Mouse (Mus musculus): ENCODE data around the gene Slc38a10. TPM values are rescaled to one million over a fixed set of nuclear protein-coding genes. Genes with fewer than 3 reads are reported as not detected.
A peak's percentile ranks its signal among the peaks of the same experiment; 100 is the strongest.

The Slc38a10 gene
- polyA plus RNA-seq, 1 experiment, result 44.0 TPM

DNA sequence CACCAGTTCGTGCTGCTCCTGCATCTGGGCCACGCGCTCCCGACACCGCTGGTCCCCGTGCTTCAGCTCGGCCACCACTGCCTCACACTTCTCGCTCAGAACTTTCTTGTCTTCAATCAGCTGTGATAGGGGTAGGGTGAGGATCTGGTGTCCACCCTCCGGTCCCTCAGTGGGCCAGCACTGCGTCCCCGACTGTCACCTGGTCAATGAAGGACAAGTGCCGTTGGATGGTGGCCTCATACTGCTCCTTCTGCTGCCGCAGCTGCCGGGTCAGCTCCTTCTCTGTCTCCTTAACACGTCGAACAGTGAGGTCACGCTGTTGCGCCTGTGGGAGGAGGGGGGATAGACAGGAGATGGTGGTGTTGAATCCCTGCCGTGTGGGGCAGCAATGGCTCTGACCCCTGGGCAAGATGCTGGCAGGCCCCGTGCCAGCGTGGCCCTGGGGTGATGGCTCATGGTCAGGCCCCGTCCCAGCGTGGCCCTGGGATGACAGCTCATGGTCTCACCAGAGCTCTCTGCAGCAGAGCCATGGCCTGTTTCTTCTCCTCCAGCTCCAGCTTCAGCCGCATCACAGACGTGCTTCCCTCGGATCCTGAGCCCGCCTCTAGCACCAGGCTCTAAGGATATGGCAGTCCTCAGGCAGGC, 80.7 kb downstream of the Slc38a10 start:
- Histone ChIP-seq H3K27ac (ENCODE audit: insufficient read depth, low read length) (no peak overlapping the region), H3K36me3 (ENCODE audit: control insufficient read depth, insufficient read depth, low read length, poor library complexity, severe bottlenecking) (0 out of 2 replicates have a peak, but pooled peaks cover 2% of the 10 kb centered on the region), H3K9ac (ENCODE audit: low read depth, poor library complexity, severe bottlenecking) (no peak overlapping the region)

DNA sequence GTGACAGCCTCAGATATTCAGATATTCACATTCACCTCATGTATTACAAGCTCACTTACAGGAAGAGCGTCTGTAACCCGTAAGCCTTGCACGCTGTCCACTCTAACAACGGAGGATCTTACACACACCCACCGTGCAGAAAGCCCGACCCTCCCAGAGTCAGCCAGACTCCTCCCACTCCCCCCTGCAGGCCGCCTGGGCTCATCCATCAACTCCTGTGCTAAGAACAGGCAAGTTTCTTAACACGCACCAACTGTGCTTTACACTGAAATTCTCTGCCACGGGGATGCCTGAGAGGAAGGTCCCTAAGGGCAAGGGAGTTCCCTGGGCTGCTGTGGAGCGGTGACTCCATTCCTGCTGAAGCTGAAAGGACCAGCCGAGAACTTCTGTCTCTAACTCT, 81.9 kb downstream of the Slc38a10 start:
- Histone ChIP-seq H3K36me3 (ENCODE audit: control insufficient read depth, insufficient read depth, low read length, poor library complexity, severe bottlenecking) (0 out of 2 replicates have a peak, but pooled peaks cover 2% of the 10 kb centered on the region), H3K9me3 (replicated peaks; ENCODE audit: control insufficient read depth, insufficient read depth, low read length, poor library complexity, severe bottlenecking) (no peaks in the 10 kb centered on the region), H3K9ac (ENCODE audit: low read depth, poor library complexity, severe bottlenecking) (no peak overlapping the region), H3K27me3 (ENCODE audit: control insufficient read depth, insufficient read depth, low read length, poor library complexity, severe bottlenecking) (no peaks in the 10 kb centered on the region), H3K4me1 (ENCODE audit: control insufficient read depth, insufficient read depth, low read length) (peaks cover 3% of the 10 kb centered on the region), H3K4me3 (ENCODE audit: low read depth, low read length) (no peak overlapping the region), H3K27ac (ENCODE audit: insufficient read depth, low read length) (no peak overlapping the region)
- TF ChIP-seq EP300 (IDR thresholded peaks at IDR 0.05; ENCODE audit: insufficient read depth, low read depth, low read length) (no peak), CTCF (IDR thresholded peaks at IDR 0.05; ENCODE audit: low read depth, low read length) (no peak), POLR2A (IDR thresholded peaks at IDR 0.05; ENCODE audit: insufficient read depth, low read length) (no peak)

More for the DNA sequence above, 80.7 kb downstream of the Slc38a10 start:
- no peak for TF ChIP-seq POLR2A (IDR thresholded peaks at IDR 0.05; ENCODE audit: insufficient read depth, low read length)
- TF ChIP-seq EP300 (IDR thresholded peaks at IDR 0.05; ENCODE audit: insufficient read depth, low read depth, low read length), result no peak
- no peak overlapping the region for H3K4me3 ChIP-seq (ENCODE audit: low read depth, low read length)
- no peaks in the 10 kb centered on the region for H3K27me3 ChIP-seq (ENCODE audit: control insufficient read depth, insufficient read depth, low read length, poor library complexity, severe bottlenecking)
- H3K4me1 ChIP-seq (ENCODE audit: control insufficient read depth, insufficient read depth, low read length), result peaks cover 3% of the 10 kb centered on the region
- H3K9me3 ChIP-seq (replicated peaks; ENCODE audit: control insufficient read depth, insufficient read depth, low read length, poor library complexity, severe bottlenecking), result no peaks in the 10 kb centered on the region

DNA sequence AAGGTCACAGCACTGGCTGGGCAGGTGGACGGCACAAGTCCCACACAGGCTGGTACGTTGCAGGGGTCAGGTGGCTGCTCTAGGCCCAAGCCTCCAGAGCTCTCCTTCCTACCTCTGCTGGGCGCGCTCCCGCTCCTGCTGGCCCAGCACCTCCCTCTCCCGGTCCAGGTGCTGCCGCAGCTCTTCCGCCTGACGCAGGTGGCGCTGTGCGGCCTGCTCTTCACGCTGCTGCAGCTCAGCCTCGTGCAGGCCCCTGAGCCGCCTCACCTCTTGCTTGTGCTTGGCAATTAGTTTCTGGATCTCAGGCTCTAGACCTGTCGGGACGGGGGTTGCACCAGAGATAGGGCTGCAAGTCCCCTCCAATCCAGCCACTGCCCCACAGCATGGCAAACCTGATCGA, 83.3 kb downstream of the Slc38a10 start:
- H3K4me1 ChIP-seq (ENCODE audit: control insufficient read depth, insufficient read depth, low read length), result peaks cover 3% of the 10 kb centered on the region
- no peaks in the 10 kb centered on the region for H3K27me3 ChIP-seq (ENCODE audit: control insufficient read depth, insufficient read depth, low read length, poor library complexity, severe bottlenecking)
- H3K27ac ChIP-seq (ENCODE audit: insufficient read depth, low read length), result no peak overlapping the region
- 0 out of 2 replicates have a peak, but pooled peaks cover 2% of the 10 kb centered on the region for H3K36me3 ChIP-seq (ENCODE audit: control insufficient read depth, insufficient read depth, low read length, poor library complexity, severe bottlenecking)
- TF ChIP-seq POLR2A (IDR thresholded peaks at IDR 0.05; ENCODE audit: insufficient read depth, low read length), result no peak
- no peak for TF ChIP-seq EP300 (IDR thresholded peaks at IDR 0.05; ENCODE audit: insufficient read depth, low read depth, low read length)
- peak; percentile 87 for TF ChIP-seq CTCF (IDR thresholded peaks at IDR 0.05; ENCODE audit: low read depth, low read length)
- H3K4me3 ChIP-seq (ENCODE audit: low read depth, low read length), result no peak overlapping the region
- H3K9ac ChIP-seq (ENCODE audit: low read depth, poor library complexity, severe bottlenecking), result no peak overlapping the region
- H3K9me3 ChIP-seq (replicated peaks; ENCODE audit: control insufficient read depth, insufficient read depth, low read length, poor library complexity, severe bottlenecking), result no peaks in the 10 kb centered on the region

DNA sequence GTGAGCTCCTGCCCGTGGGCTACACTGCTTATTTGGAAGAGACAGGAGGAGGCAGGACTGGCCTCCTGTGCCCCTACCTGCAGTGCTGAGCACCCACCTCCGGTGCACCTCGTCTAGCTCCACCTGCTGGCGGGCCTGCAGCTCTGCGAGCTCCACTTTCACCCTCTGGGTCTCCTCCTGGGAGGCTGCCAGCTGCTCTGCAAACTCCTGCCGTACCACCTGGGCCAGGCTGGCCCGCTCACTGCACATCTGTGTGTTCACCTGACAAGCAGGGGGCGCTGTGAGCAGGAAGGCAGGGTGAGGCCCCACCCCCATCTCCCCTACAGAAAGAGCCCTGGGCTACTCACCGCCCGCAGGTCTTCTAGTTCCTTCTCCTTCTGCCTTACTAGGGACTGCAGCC, 85.9 kb downstream of the Slc38a10 start:
- Histone ChIP-seq H3K4me1 (ENCODE audit: control insufficient read depth, insufficient read depth, low read length) (peaks cover 3% of the 10 kb centered on the region), H3K27me3 (ENCODE audit: control insufficient read depth, insufficient read depth, low read length, poor library complexity, severe bottlenecking) (no peaks in the 10 kb centered on the region), H3K9ac (ENCODE audit: low read depth, poor library complexity, severe bottlenecking) (0 out of 2 replicates have a peak overlapping the region, but pooled peaks have one; percentile 8), H3K27ac (ENCODE audit: insufficient read depth, low read length) (no peak overlapping the region), H3K36me3 (ENCODE audit: control insufficient read depth, insufficient read depth, low read length, poor library complexity, severe bottlenecking) (no peaks in the 10 kb centered on the region), H3K9me3 (replicated peaks; ENCODE audit: control insufficient read depth, insufficient read depth, low read length, poor library complexity, severe bottlenecking) (no peaks in the 10 kb centered on the region), H3K4me3 (ENCODE audit: low read depth, low read length) (no peak overlapping the region)
- TF ChIP-seq CTCF (IDR thresholded peaks at IDR 0.05; ENCODE audit: low read depth, low read length) (peak; percentile 81), POLR2A (IDR thresholded peaks at IDR 0.05; ENCODE audit: insufficient read depth, low read length) (no peak)

DNA sequence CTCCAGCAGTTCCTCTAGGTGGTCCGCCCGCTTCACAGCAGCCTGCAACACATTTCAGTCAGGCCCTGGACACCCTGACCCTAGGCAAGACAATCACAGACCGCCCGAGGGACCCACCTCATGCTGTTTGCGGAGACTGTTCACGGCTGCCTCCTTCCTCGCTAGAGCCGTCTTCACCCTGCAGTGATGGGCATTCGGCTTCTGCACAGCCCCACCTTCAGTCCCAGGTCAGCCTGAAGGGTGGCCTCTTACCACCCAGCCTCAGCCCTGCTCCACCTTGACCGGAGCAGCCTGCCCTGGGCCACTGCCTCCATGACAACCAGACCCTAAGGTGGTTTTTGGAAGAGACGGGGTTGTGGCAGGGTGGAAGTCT, 86.5 kb downstream of the Slc38a10 start:
- Histone ChIP-seq H3K27me3 (ENCODE audit: control insufficient read depth, insufficient read depth, low read length, poor library complexity, severe bottlenecking) (no peaks in the 10 kb centered on the region), H3K9me3 (replicated peaks; ENCODE audit: control insufficient read depth, insufficient read depth, low read length, poor library complexity, severe bottlenecking) (no peaks in the 10 kb centered on the region), H3K4me1 (ENCODE audit: control insufficient read depth, insufficient read depth, low read length) (peaks cover 3% of the 10 kb centered on the region), H3K4me3 (ENCODE audit: low read depth, low read length) (no peak overlapping the region), H3K36me3 (ENCODE audit: control insufficient read depth, insufficient read depth, low read length, poor library complexity, severe bottlenecking) (no peaks in the 10 kb centered on the region), H3K27ac (ENCODE audit: insufficient read depth, low read length) (no peak overlapping the region), H3K9ac (ENCODE audit: low read depth, poor library complexity, severe bottlenecking) (no peak overlapping the region)
- no peak for TF ChIP-seq POLR2A (IDR thresholded peaks at IDR 0.05; ENCODE audit: insufficient read depth, low read length)
- no peak for TF ChIP-seq EP300 (IDR thresholded peaks at IDR 0.05; ENCODE audit: insufficient read depth, low read depth, low read length)
- no peak for TF ChIP-seq CTCF (IDR thresholded peaks at IDR 0.05; ENCODE audit: low read depth, low read length)

DNA sequence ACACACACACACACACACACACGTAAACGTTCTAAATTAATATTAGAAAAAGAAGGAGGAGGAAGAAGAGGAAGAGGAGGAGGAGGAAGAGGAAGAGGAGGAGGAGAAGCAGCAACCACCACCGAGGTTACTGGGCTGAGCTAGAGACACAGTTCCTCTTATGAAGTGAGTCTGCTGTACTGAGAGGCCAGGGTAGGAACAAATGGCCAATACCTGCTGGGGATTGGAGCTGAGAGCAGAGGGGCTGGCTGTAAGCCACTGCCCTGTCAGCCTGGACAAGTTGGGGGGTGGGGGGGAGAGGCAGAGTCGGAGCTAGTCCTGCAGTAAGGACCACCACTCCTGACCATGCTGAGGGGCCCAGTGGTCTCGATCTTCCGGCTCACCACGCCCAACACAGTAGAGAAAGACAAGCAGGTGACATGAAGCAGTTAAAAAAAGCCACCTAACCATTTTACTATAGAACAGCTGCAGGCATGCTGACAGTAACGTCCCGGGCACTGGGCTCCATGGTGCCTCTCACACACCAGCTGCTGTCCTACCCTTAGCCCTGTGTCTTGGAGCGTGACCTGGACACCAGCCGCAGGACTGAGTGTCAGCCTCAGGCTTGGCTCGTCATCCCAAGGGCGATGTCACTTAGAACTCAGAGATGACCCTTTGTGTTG, 87.0 kb downstream of the Slc38a10 start:
- no peak overlapping the region for H3K9ac ChIP-seq (ENCODE audit: low read depth, poor library complexity, severe bottlenecking)
- peaks cover 3% of the 10 kb centered on the region for H3K4me1 ChIP-seq (ENCODE audit: control insufficient read depth, insufficient read depth, low read length)
- no peaks in the 10 kb centered on the region for H3K9me3 ChIP-seq (replicated peaks; ENCODE audit: control insufficient read depth, insufficient read depth, low read length, poor library complexity, severe bottlenecking)
- no peaks in the 10 kb centered on the region for H3K36me3 ChIP-seq (ENCODE audit: control insufficient read depth, insufficient read depth, low read length, poor library complexity, severe bottlenecking)
- H3K4me3 ChIP-seq (ENCODE audit: low read depth, low read length), result no peak overlapping the region
- H3K27me3 ChIP-seq (ENCODE audit: control insufficient read depth, insufficient read depth, low read length, poor library complexity, severe bottlenecking), result no peaks in the 10 kb centered on the region
- TF ChIP-seq POLR2A (IDR thresholded peaks at IDR 0.05; ENCODE audit: insufficient read depth, low read length) (no peak), EP300 (IDR thresholded peaks at IDR 0.05; ENCODE audit: insufficient read depth, low read depth, low read length) (no peak), CTCF (IDR thresholded peaks at IDR 0.05; ENCODE audit: low read depth, low read length) (no peak)
- no peak overlapping the region for H3K27ac ChIP-seq (ENCODE audit: insufficient read depth, low read length)

Data from ES-Bruce4 (cell line).